Mouse (Mus musculus) liver, embryonic 15.5 days (tissue): Measurements from ENCODE around the gene Timmdc1. TPM values are rescaled to one million over a fixed set of nuclear protein-coding genes. Genes with fewer than 3 reads are reported as not detected.

ENCODE experiments used
- ATAC-seq: fragments of 200-750 bp; cut with Nextera tagmentation; 2 replicates; pipeline ENCODE4 v1.8.0; 2017; ENCODE audit warnings: moderate number of reproducible peaks, mild to moderate bottlenecking, moderate library complexity; ENCODE audit not compliant: insufficient read depth
- H3K27ac ChIP-seq: fragments of 300-500 bp; sonication (generic); replicated peaks from 2 replicates; pipeline ENCODE4 v1.5.1; 2015; ENCODE audit warnings: mild to moderate bottlenecking, inconsistent platforms
- H3K27me3 ChIP-seq: fragments of 300-500 bp; sonication (generic); 2 replicates; pipeline ENCODE4 v1.6.1; 2015; ENCODE audit warnings: mild to moderate bottlenecking, inconsistent platforms
- H3K36me3 ChIP-seq: fragments of 300-500 bp; sonication (generic); replicated peaks from 2 replicates; pipeline ENCODE4 v1.6.1; 2015; ENCODE audit warnings: moderate library complexity, mild to moderate bottlenecking, inconsistent platforms
- H3K4me1 ChIP-seq: fragments of 300-500 bp; sonication (generic); replicated peaks from 2 replicates; pipeline ENCODE4 v1.6.1; 2015; ENCODE audit warnings: inconsistent platforms
- H3K4me2 ChIP-seq: fragments of 300-500 bp; sonication (generic); 2 replicates; pipeline ENCODE4 v1.6.1; 2015; ENCODE audit warnings: moderate library complexity, mild to moderate bottlenecking, inconsistent platforms
- H3K4me3 ChIP-seq: fragments of 300-500 bp; sonication (generic); replicated peaks from 2 replicates; pipeline ENCODE4 v1.5.1; 2015; ENCODE audit warnings: mild to moderate bottlenecking, inconsistent platforms
- H3K9ac ChIP-seq: fragments of 300-500 bp; sonication (generic); 2 replicates; pipeline ENCODE4 v1.6.1; 2015; ENCODE audit warnings: moderate library complexity, mild to moderate bottlenecking, inconsistent platforms
- H3K9me3 ChIP-seq: fragments of 300-500 bp; sonication (generic); replicated peaks from 2 replicates; pipeline ENCODE4 v1.6.1; 2016; ENCODE audit warnings: inconsistent platforms
- WGBS: fragments of 180-500 bp; shearing (Covaris S2); methylation state at CpG from one replicate; pipeline ENCODE4 v1.1.7; 2015; ENCODE audit warnings: mixed read lengths; ENCODE audit not compliant: insufficient replicate concordance; 5-methylcytosine and 5-hydroxymethylcytosine counted together
- polyA plus RNA-seq: library from polyadenylated mRNA; unstranded; fragments of >200 nt; fragmentation: Nextera tagmentation; extraction: Ambion mirVana; gene quantifications from 2 replicates; pipeline ENCODE4 v1.2.1, GENCODE M21; 2015

Timmdc1 gene
- polyA plus RNA-seq, 1 experiment from 2014 or later = 12.4 TPM

DNA sequence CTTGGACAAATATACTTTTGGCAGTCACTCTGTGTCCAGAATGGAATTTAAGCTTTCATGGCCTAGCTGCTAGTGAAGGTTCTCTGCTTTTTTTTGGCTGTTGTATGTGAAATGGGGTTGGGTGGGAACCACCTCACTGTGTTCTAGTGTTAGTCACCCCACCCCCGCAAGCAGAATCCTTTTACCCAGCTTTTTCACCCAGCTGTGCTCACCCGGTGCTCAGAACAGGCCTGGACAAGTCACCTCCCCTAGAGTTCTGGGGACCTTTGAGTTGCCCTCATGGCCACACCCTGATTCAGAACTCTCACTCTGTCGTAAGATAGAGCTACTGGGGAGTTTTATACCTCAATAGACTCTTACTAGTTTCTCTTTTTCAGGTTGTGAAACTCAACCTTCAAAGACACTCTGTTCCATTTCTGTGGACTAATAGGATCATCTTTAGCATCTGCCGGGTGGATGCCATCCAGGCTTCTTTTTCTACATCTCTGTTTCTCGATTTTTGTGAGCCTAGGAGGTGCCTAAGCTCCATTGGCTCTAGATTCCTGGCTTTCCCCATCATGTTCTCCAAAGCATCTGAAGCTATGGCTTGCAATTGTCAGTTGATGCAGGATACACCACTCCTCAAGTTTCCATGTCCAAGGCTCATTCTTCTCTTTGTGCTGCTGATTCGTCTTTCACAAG lies 63.7 kb downstream of the Timmdc1 start:
- Histone ChIP-seq H3K27ac (no peak overlapping the region), H3K27me3 (no peaks in the 10 kb centered on the region; the same call in 1 of the 2 replicates), H3K9ac (no peak overlapping the region), H3K36me3 (no peaks in the 10 kb centered on the region), H3K9me3 (no peaks in the 10 kb centered on the region), H3K4me2 (0 out of 2 replicates have a peak overlapping the region, but pooled peaks have one; percentile 7), H3K4me3 (no peak overlapping the region), H3K4me1 (peaks cover 17% of the 10 kb centered on the region)
- ATAC-seq = no peak
- WGBS = 42% methylated on average over 6 of the region's 6 CpGs

DNA sequence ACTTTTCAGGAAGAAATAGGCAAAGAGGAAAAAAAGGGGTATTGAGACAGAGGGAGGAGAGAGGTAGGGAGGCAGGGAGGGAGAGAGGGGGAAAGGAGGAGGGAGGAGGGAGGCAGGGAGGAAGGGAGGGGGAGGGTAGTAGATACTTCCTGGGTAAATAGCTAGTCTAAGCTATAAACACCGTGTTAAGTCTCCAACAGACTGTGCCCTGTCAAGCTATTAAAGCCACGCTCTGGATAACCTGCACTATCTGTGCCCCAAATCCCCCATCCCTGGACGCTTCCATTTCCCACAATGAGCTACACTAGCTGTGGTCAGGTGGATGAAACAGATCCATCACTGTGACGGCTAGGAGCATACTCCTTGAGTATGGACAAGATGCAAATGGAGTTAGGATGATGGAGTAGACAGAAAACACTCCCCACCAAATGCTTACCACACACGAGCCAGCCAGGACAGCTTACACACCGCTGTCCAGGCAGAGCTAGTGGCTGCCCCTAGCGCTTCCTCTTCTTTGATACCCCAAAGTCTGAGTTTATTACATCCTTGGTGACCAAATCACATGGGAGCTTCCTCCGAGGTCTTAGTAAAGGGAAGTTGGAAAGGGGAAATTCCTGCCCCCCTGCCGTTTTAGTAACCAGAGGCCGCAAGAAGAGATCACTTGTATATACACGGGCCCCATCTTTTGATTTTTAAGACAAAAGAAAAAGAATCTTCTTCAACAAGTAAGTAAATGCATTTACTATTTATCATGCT lies 65.5 kb downstream of the Timmdc1 start:
- no peak overlapping the region for H3K4me3 ChIP-seq
- ATAC-seq = no peak
- no peaks in the 10 kb centered on the region; the same call in 1 of the 2 replicates for H3K27me3 ChIP-seq
- no peaks in the 10 kb centered on the region for H3K36me3 ChIP-seq
- WGBS = 29% methylated on average over 11 of the region's 11 CpGs
- H3K27ac ChIP-seq = no peak overlapping the region
- H3K9ac ChIP-seq = no peak overlapping the region
- H3K4me1 ChIP-seq = peaks cover 25% of the 10 kb centered on the region
- H3K4me2 ChIP-seq = no peak overlapping the region
- H3K9me3 ChIP-seq = no peaks in the 10 kb centered on the region

GRCm38 (mm10) chr16:38455511-38456418 lies 66.7 kb downstream of the Timmdc1 start, which contains the start of gene Cd80:
Cd80 (plus strand) TSS chr16:38455561.
- peak within 1 kb of the TSS; percentile 16; the same call in 1 of the 2 replicates for H3K27ac ChIP-seq
- H3K36me3 ChIP-seq = no peaks in the 10 kb centered on the region
- H3K4me2 ChIP-seq = no peak within 1 kb of the TSS
- no peak for ATAC-seq
- H3K9ac ChIP-seq = no peak within 1 kb of the TSS
- no peak within 1 kb of the TSS for H3K4me3 ChIP-seq
- 69% methylated on average over 17 of the region's 17 CpGs for WGBS
- H3K4me1 ChIP-seq = peaks cover 34% of the 10 kb centered on the region
- no peaks in the 10 kb centered on the region; the same call in 1 of the 2 replicates for H3K27me3 ChIP-seq
- no peaks in the 10 kb centered on the region for H3K9me3 ChIP-seq

DNA sequence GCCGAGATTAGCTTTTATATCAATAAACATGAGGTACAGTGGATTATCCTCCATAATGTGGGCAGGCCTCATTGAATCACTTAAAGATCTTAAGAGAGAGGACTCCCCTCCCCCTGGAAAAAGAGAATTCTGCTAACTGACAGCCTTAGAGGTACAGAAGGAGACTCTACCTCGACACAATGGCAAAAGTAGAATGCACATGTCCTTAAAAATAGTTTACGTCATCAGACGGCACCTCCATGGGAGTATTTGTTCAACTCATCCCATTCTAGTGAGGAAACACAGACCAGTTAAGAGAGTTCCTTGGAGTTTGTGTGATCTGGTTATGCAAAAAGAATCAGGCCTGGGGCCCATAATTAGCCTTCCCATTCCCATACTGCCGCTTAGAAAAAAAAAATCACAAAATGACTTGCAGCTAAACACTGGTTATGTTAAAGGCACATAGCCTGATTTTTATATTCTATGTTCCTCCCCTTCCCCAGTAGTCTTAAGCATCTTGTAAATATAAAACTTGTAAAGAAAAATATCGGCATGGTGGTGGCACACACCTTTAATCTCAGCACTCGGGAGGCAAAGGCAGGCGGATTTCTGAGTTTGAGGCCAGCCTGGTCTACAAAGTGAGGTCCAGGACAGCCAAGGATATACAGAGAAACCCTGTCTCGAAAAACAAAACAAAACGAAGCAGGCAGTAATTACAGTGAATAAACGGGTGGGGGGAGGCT lies 67.8 kb downstream of the Timmdc1 start:
- no peak for ATAC-seq
- H3K27me3 ChIP-seq = no peaks in the 10 kb centered on the region; the same call in 1 of the 2 replicates
- peaks cover 34% of the 10 kb centered on the region for H3K4me1 ChIP-seq
- H3K4me2 ChIP-seq = no peak overlapping the region
- 0 out of 2 replicates have a peak overlapping the region, but pooled peaks have one; percentile 16 for H3K27ac ChIP-seq
- no peaks in the 10 kb centered on the region for H3K9me3 ChIP-seq
- peaks cover 5% of the 10 kb centered on the region; the same call in 1 of the 2 replicates for H3K36me3 ChIP-seq
- no peak overlapping the region for H3K9ac ChIP-seq
- H3K4me3 ChIP-seq = no peak overlapping the region
- 71% methylated on average over 11 of the region's 11 CpGs for WGBS

DNA sequence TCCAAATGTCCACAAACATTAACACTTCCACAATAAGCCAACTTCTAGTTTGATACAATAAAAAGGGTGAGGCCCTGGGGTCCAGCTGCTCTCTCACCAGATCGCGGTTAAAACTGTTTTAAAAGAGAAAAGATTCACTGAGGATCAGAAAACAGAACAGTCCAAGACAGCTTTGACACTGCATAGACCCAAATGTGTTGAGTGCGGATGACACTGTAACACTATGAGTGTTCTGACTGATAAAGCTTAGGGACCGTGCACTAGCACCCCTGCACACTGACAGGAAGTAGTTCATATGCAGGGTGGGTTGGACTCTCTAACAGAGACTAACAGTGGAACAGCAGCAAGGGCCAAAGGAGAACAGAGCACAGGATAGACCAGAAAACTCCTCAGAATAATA lies 68.5 kb downstream of the Timmdc1 start:
- Histone ChIP-seq H3K4me2 (no peak overlapping the region), H3K4me1 (peaks cover 32% of the 10 kb centered on the region), H3K27ac (0 out of 2 replicates have a peak overlapping the region, but pooled peaks have one; percentile 16), H3K9ac (no peak overlapping the region), H3K36me3 (peaks cover 5% of the 10 kb centered on the region; the same call in 1 of the 2 replicates), H3K27me3 (no peaks in the 10 kb centered on the region), H3K4me3 (no peak overlapping the region), H3K9me3 (no peaks in the 10 kb centered on the region)
- no peak for ATAC-seq
- 19% methylated on average over 4 of the region's 4 CpGs for whole genome bisulfite sequencing

- H3K9ac ChIP-seq = peak overlapping the region; percentile 88
- no peak for ATAC-seq
- H3K27ac ChIP-seq = peak overlapping the region; percentile 90
- H3K4me3 ChIP-seq = peak overlapping the region; percentile 88
- peak overlapping the region; percentile 84 for H3K4me2 ChIP-seq
- peaks cover 24% of the 10 kb centered on the region for H3K4me1 ChIP-seq
- 24% methylated on average over 3 of the region's 3 CpGs for WGBS
- H3K36me3 ChIP-seq = peaks cover 11% of the 10 kb centered on the region; the same call in 1 of the 2 replicates
- H3K27me3 ChIP-seq = no peaks in the 10 kb centered on the region
- H3K9me3 ChIP-seq = no peaks in the 10 kb centered on the region
Measured at GRCm38 (mm10) chr16:38453203-38453553, 69.3 kb downstream of the Timmdc1 start.

- peak within 1 kb of the TSS; percentile 88 for H3K9ac ChIP-seq
- H3K4me2 ChIP-seq = peak within 1 kb of the TSS; percentile 84
- peaks cover 23% of the 10 kb centered on the region for H3K4me1 ChIP-seq
- H3K4me3 ChIP-seq = peak within 1 kb of the TSS; percentile 88
- no peaks in the 10 kb centered on the region for H3K9me3 ChIP-seq
- ATAC-seq = peak; percentile 96
- peak within 1 kb of the TSS; percentile 90 for H3K27ac ChIP-seq
- WGBS = under 1% methylated on average over 53 of the region's 61 CpGs
- no peaks in the 10 kb centered on the region for H3K27me3 ChIP-seq
- peaks cover 12% of the 10 kb centered on the region; the same call in 1 of the 2 replicates for H3K36me3 ChIP-seq
Measured at GRCm38 (mm10) chr16:38452442-38453202, 69.8 kb downstream of the Timmdc1 start, which contains the start of gene Adprh. Adprh (minus strand) TSS chr16:38452703.

DNA sequence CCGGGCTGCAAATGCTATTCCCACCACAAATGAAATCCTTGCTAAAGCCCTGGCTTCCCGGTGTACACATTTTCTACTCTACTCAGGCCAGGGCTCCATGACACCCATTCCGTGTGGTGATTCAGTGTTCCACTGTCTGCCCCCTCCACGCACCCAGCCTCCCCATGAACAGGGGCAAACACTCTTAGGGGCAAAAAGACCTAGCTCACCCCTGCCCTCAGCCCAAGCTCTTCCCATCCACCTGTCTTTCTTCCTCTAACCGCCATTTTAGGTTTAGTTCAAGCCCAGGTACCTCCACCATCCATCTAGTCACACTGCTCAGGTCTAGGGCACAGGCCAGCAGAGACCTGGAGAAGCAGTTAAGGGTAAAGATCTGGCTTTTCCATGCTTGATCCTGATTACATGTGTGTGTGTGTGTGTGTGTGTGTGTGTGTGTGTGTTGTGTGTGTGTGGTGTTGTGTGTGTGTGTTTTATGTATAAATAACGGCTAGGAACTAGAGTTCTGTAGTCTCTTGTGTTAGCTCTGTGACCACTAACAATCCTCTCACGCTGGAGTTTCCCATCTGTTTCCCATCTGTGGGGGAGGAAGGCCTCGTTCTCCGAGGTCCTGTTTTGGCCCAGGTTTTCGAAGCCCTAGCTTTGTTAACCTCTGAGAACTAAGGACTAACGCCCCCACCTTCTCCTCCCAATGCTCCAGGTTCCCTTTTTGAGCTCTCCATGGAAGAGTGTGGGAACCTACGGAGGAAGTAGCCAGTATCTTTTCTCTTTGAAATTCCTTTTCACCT lies 70.8 kb downstream of the Timmdc1 start:
- WGBS = 42% methylated on average over 12 of the region's 12 CpGs
- Histone ChIP-seq H3K36me3 (peaks cover 21% of the 10 kb centered on the region), H3K4me2 (peak overlapping the region; percentile 84), H3K4me1 (peaks cover 23% of the 10 kb centered on the region), H3K27ac (peak overlapping the region; percentile 90), H3K9me3 (no peaks in the 10 kb centered on the region), H3K27me3 (no peaks in the 10 kb centered on the region), H3K4me3 (peak overlapping the region; percentile 88), H3K9ac (peak overlapping the region; percentile 88)
- no peak for ATAC-seq

- Histone ChIP-seq H3K27ac (peak overlapping the region; percentile 48), H3K4me2 (no peak overlapping the region)
- WGBS = 79% methylated on average over 7 of the region's 7 CpGs
Measured at GRCm38 (mm10) chr16:38450707-38451106, 71.8 kb downstream of the Timmdc1 start.

More at GRCm38 (mm10) chr16:38450707-38451106, 71.8 kb downstream of the Timmdc1 start:
- ATAC-seq = no peak
- no peak overlapping the region for H3K4me3 ChIP-seq
- H3K27me3 ChIP-seq = no peaks in the 10 kb centered on the region
- peaks cover 29% of the 10 kb centered on the region for H3K36me3 ChIP-seq
- H3K9me3 ChIP-seq = no peaks in the 10 kb centered on the region
- no peak overlapping the region for H3K9ac ChIP-seq
- peaks cover 23% of the 10 kb centered on the region for H3K4me1 ChIP-seq
